Mouse (Mus musculus) G1E (cell line): Measurements from ENCODE around the gene Miox. TPM values are rescaled to one million over a fixed set of nuclear protein-coding genes. Genes with fewer than 3 reads are reported as not detected.

Experiments
- ATAC-seq: 2 replicates; pipeline ENCODE4 v1.8.0; 2016; ENCODE audit warnings: mild to moderate bottlenecking; ENCODE audit not compliant: insufficient number of reproducible peaks, poor library complexity, low FRiP score, severe bottlenecking; ENCODE audit errors: extremely low read depth
- DNase-seq: peaks from one replicate; pipeline ENCODE4 v3.0.0; 2012; ENCODE audit warnings: low spot score
- H3K27me3 ChIP-seq: 2 replicates; pipeline ENCODE4 v1.6.1; 2012; ENCODE audit warnings: mild to moderate bottlenecking, low read length, inconsistent platforms; ENCODE audit not compliant: insufficient read depth
- H3K36me3 ChIP-seq: replicated peaks from 2 replicates; pipeline ENCODE3; 2012; ENCODE audit warnings: mild to moderate bottlenecking, inconsistent platforms
- H3K4me1 ChIP-seq: 2 replicates; pipeline ENCODE4 v1.6.1; 2012; ENCODE audit warnings: low read depth, low read length, inconsistent platforms, mixed read lengths; ENCODE audit not compliant: insufficient read depth
- H3K4me3 ChIP-seq: 2 replicates; pipeline ENCODE4 v1.5.1; 2012; ENCODE audit warnings: low read depth, mild to moderate bottlenecking, inconsistent platforms, low read length, moderate library complexity, mixed read lengths
- H3K9me3 ChIP-seq: replicated peaks from 2 replicates; pipeline ENCODE4 v1.6.1; 2012; ENCODE audit warnings: inconsistent platforms
- CTCF ChIP-seq: IDR thresholded peaks from 2 replicates; pipeline ENCODE4 v1.5.1; 2012; ENCODE audit warnings: low read depth, low read length, inconsistent platforms, mixed read lengths
- GATA1 ChIP-seq: IDR thresholded peaks from 2 replicates; pipeline ENCODE4 v1.6.1; 2012; ENCODE audit warnings: borderline replicate concordance, low read length, inconsistent platforms, mixed read lengths
- GATA2 ChIP-seq: IDR thresholded peaks from 2 replicates; pipeline ENCODE4 v1.6.1; 2012; ENCODE audit warnings: low read depth, low read length, inconsistent platforms, borderline replicate concordance
- POLR2AphosphoS5 ChIP-seq: IDR thresholded peaks from 2 replicates; pipeline ENCODE4 v1.6.1; 2012; ENCODE audit warnings: low read depth, low read length, inconsistent platforms; ENCODE audit not compliant: insufficient replicate concordance
- TAL1 ChIP-seq: conservative IDR thresholded peaks from 2 replicates; pipeline ENCODE4 v1.6.1; 2012; ENCODE audit warnings: low read depth, low read length, inconsistent platforms, mixed read lengths
- polyA plus RNA-seq: library from polyadenylated mRNA; stranded (reverse); fragments of >175 nt; gene quantifications from 2 replicates; pipeline ENCODE4 v1.2.3, GENCODE M21; 2012
- total RNA-seq, 2 experiments: library from RNA; stranded (forward) in 1 of 2; stranded (reverse) in 1 of 2; fragments of 200-1000 nt in 1 of 2; fragments of >200 nt in 1 of 2; fragmentation: Nextera tagmentation in 1 of 2; gene quantifications; 2 replicates each; pipeline ENCODE4 v1.2.3; 2014 to 2017

Gene Miox
- total and polyA plus RNA-seq, 3 experiments: 0.11 TPM; not detected in 2

DNA sequence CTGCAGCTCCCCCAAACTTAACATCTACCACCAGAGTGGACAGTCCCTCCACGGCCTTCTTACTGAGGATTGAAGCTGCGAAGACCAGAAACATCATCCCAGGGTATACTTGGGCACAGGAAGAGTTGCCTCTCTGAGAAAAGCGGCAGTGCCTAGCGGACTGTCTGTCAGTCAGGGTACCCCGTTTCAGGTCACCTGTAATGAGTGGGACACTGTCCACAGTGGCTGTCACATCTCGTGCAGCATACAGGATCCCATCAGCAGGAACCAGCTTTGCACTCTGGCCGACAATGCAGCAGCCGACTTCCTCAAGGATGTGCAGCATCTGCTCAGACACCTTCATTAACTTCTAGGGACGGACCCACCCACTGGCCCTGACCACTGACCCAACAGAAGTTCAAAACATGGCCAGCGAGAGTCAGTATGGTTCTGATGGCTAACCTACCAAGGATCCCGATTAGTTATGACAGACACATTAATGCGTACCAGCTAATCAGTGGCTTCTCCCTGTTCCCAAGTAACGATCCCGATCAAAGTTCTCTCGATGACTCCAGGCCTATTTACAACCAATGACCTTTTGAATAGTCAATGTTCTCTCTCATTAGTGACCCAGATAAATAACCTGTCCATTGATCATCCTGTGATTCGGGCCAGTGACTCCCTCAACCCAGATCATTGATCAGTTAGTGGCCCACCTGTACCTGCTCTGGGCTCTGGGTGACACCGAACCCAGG lies 40.8 kb downstream of the Miox start:
- Histone ChIP-seq H3K9me3 (peaks cover 20% of the 10 kb centered on the region), H3K4me3 (peak overlapping the region; percentile 86; the same call in 1 of the 2 replicates), H3K4me1 (peaks cover 49% of the 10 kb centered on the region), H3K27me3 (peaks cover 8% of the 10 kb centered on the region; the same call in 1 of the 2 replicates), H3K36me3 (peaks cover 43% of the 10 kb centered on the region)
- no peak for ATAC-seq
- TF ChIP-seq TAL1 (no peak), POLR2AphosphoS5 (no peak), GATA2 (no peak), CTCF (no peak), GATA1 (no peak)
- no peak for DNase-seq

DNA sequence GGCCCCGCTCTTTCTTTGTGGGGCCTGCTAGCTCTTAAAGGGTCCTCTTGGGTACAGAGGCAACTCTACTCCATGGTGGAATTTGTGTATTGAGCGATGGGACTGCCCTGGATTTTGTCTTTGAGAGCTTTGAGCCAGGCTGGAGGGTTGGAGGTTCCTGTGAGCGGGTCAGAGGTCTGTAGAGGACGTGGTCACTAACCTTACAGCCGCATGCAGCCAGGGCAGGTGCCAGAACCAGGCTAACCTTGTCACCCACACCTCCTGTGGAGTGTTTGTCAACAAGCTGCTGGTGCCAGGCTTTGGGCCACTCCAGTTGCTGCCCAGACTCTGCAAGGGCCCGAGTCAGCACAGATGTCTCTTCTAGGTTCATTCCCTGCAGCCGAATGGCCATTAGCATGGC lies 41.8 kb downstream of the Miox start:
- no peak for ATAC-seq
- H3K36me3 ChIP-seq: peaks cover 32% of the 10 kb centered on the region
- peaks cover 20% of the 10 kb centered on the region for H3K9me3 ChIP-seq
- no peak for TF ChIP-seq TAL1
- no peak for TF ChIP-seq CTCF
- TF ChIP-seq GATA2: no peak
- no peak for TF ChIP-seq POLR2AphosphoS5
- TF ChIP-seq GATA1: no peak
- no peak for DNase-seq
- peaks cover 8% of the 10 kb centered on the region; the same call in 1 of the 2 replicates for H3K27me3 ChIP-seq
- H3K4me3 ChIP-seq: no peak overlapping the region
- H3K4me1 ChIP-seq: peaks cover 38% of the 10 kb centered on the region

DNA sequence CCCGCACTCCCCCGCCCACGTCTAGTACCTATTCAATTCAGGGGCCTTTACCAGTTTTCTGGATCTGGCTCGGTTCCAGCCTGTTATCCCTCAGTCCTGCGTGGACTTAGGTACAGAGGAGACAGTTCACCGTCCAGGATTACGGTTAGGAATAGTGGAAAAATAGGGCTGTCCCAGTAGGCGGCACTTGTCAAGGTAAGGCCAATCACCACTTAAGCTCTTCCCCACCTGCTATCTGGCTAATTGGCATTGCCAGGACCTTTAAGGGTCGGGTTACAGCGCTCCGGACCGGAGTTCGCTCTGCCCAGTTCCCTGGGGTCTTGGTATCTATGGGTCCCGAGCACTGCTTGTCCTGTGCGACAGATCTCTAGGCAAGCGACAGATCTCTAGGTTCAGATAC lies 42.8 kb downstream of the Miox start, which contains the start of gene Tymp:
Gene Tymp (minus strand): TSS at position 83 of the 400 bp plus-strand sequence.
- H3K36me3 ChIP-seq: peaks cover 23% of the 10 kb centered on the region
- DNase-seq (no peak), ATAC-seq (no peak)
- peaks cover 29% of the 10 kb centered on the region for H3K4me1 ChIP-seq
- H3K4me3 ChIP-seq: no peak within 1 kb of the TSS
- peaks cover 8% of the 10 kb centered on the region; the same call in 1 of the 2 replicates for H3K27me3 ChIP-seq
- H3K9me3 ChIP-seq: peaks cover 20% of the 10 kb centered on the region
- TF ChIP-seq POLR2AphosphoS5 (no peak), GATA1 (no peak), GATA2 (no peak), CTCF (no peak), TAL1 (no peak)

DNA sequence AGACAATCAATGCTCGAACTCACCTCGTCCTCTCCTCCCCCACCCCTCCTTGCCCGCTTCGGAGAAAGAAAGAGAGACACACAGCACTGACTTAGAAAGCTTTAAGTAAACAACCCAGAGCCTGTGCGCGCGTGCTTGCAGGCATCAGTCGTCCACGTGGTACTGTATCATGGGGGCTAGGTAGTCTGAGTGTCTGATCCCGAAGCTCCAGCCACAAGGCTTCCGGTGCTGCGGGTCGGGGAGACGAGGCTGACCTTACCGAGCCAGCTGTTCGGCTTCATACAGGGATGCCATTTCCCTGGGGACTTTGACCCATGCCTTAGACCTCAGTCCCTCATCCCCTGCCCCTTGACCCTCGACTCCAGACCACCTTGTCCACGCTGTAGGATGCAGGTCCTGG lies 43.2 kb downstream of the Miox start:
- Histone ChIP-seq H3K9me3 (peaks cover 20% of the 10 kb centered on the region), H3K27me3 (peaks cover 8% of the 10 kb centered on the region; the same call in 1 of the 2 replicates), H3K4me3 (no peak overlapping the region), H3K4me1 (peaks cover 25% of the 10 kb centered on the region), H3K36me3 (peaks cover 19% of the 10 kb centered on the region)
- ATAC-seq: no peak
- TF ChIP-seq POLR2AphosphoS5: no peak
- TF ChIP-seq GATA2: no peak
- no peak for TF ChIP-seq TAL1
- TF ChIP-seq CTCF: no peak
- no peak for TF ChIP-seq GATA1
- no peak for DNase-seq

DNA sequence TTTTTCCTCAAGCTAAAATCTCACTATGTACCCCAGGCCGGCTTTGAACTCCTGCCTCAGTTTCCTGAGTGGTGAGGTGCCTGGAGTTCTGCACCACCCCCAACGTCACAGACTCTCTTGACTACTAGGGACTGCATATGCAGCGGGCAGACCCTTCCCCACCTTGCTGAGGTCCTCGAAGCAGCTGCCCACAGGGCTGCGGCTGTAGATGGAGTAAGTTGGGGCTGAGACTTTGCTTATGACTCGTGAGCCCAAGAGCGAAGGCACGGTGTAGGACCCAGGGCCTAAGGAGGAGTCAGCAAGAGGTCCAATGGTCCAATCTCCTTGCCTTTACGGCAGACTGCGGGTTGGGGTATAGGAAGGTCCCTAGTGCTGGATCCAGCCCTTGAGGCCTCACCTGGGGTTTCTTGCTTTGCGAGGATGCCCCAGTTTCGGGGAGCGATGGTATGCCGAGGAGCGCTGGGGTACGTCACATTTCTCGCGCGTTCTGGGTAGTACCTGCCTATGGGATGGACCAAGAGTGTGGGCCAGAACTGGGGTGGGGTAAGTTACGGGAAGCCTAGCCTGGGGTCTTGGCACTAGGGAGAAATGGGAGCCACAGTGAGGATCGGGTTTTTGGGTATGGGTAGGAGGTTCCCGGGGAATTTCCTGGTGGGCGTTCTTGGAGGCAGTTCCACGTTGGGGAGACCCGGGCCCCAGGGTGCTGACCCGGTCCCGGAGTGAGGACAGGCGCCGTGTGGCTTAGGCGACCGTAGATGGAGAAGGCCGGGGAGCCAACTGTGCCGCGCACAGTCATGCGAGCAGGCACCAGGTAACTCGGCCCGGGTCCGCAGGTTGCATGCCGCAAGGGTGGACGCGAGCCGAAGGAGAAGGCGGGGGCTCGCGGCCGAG lies 44.0 kb downstream of the Miox start:
- H3K9me3 ChIP-seq: peaks cover 20% of the 10 kb centered on the region
- H3K4me3 ChIP-seq: no peak overlapping the region; the same call in 1 of the 2 replicates
- DNase-seq: no peak
- TF ChIP-seq POLR2AphosphoS5 (no peak), CTCF (no peak), TAL1 (no peak), GATA2 (no peak), GATA1 (no peak)
- peaks cover 10% of the 10 kb centered on the region for H3K36me3 ChIP-seq
- no peak for ATAC-seq
- peaks cover 16% of the 10 kb centered on the region for H3K4me1 ChIP-seq
- H3K27me3 ChIP-seq: peaks cover 11% of the 10 kb centered on the region; the same call in 1 of the 2 replicates

DNA sequence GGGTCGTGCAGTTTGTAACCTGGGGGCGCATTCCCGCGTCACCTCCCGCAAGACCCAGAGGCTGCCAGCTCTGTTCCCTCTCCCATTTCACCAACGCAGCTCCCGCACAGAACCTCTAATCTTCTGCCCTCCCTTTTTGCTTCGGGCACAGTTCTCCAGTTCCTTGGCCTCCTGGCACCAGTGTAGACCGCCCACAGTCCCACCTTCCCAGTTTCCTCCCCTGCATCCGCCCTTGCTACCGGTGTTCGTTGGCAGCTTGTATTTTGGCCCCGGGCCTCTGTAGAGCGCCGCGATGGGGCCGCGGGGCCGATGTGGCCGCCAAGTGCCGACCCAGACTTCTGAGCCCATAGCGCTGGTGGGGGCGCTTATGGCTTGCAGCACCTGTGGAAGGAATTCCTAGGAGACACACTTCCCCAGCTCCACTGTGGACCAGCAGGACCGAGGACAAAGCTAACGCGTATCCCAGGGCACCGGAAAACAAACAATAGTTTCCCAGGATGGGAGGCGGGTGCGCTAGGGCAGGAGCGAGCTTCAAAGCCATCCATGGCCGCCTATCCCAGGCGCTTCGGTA lies 44.7 kb downstream of the Miox start, which contains the start of gene Odf3b:
Gene Odf3b (minus strand): TSS at position 452 of the 571 bp plus-strand sequence.
- peaks cover 20% of the 10 kb centered on the region for H3K9me3 ChIP-seq
- TF ChIP-seq GATA1 (no peak), CTCF (no peak), TAL1 (no peak), POLR2AphosphoS5 (no peak), GATA2 (no peak)
- DNase-seq (no peak), ATAC-seq (no peak)
- peaks cover 9% of the 10 kb centered on the region for H3K36me3 ChIP-seq
- peaks cover 10% of the 10 kb centered on the region for H3K4me1 ChIP-seq
- H3K4me3 ChIP-seq: no peak within 1 kb of the TSS; the same call in 1 of the 2 replicates
- peaks cover 14% of the 10 kb centered on the region; the same call in 1 of the 2 replicates for H3K27me3 ChIP-seq
